Mouse (Mus musculus): ENCODE measurements at regions not wholly inside any gene's neighbourhood (a gene's known extent, or its start where the extent isn't known, plus 50 kb on each side); places are given as distances from the start of the nearest gene placed in this dataset.

DNA sequence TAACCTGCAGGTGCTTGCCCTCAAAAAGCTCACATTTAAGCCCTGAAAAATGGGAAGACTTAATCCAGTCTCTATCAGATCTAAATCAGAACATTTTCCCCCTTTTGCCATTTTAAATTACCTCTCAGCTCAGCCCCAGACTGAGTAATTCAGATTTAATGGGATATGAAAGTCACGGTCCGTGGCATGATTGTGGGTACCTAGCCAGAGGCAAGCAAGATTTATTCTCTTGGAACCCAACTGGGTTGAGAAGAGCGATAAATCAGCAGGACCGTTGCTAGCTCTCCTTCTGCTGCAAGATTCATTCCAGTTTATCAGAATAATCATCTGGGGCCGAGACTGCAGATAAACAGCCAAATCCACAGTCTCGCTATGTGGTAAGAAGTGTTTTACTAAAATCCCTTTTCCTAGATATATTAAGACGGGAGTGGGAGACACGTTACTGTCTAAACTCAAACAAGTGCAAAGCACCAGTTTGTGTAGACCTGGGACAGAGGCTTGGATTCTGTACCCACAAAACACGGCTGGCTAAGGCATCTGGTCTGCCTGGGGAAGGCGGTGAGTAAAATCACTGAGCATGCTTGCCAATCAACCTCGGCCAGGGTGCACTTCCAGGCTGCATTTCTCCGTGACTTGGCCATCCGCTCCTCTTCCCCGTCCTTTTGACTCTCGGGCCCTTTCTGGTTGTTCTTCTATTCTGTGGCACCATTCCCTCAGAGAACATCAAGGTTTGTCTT is 282.2 kb upstream of the Chd6 start:
- TF ChIP-seq RAD21 (IDR thresholded peaks at IDR 0.05; ENCODE audit: low read depth, low read length) (no peak), SMC3 (IDR thresholded peaks at IDR 0.05; ENCODE audit: low read depth, low read length) (no peak), MAZ (IDR thresholded peaks at IDR 0.05; ENCODE audit: low read depth, low read length) (no peak), CHD2 (IDR thresholded peaks at IDR 0.05; ENCODE audit: low read length) (no peak)

DNA sequence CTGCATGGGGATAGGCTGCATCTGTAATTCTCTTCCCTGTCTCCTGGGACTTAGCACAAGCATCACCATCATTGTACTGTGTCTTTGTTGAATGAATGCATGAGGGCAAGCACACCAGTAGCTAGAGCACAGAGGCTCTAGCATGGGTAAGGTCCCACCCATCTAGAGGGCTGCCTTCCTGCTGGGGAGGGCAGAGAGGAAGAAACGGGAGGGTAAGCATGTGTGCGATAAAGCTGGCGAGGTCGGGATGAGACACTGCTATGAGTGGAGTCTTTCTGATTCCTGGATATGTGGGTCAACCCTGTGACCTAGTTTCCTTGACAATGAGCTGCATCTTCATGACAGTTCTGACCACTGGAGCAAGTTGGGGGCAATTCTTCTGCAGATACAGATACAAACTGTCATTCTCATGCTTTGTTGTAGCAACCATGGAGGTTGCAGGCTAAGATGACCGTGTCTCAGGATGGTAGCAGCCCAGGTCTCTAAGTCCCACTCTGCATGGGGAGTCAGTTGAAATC is 280.5 kb upstream of the Chd6 start:
- H3K4me3 ChIP-seq (ENCODE audit: control insufficient read depth in 1 of 2, insufficient read depth in 1 of 2, low read depth in 2 of 2, low read length in 2 of 2) = no peak overlapping the region
- no peak overlapping the region for H3K27ac ChIP-seq (ENCODE audit: control insufficient read depth, low read depth, low read length)
- H3K27me3 ChIP-seq (ENCODE audit: control insufficient read depth in 1 of 2, insufficient read depth in 2 of 2, low read length in 2 of 2) = no peaks in the 10 kb centered on the region
- no peak overlapping the region for H3K9ac ChIP-seq (ENCODE audit: control insufficient read depth, low read depth, low read length, poor library complexity, severe bottlenecking)
- H3K36me3 ChIP-seq (ENCODE audit: control insufficient read depth in 1 of 2, insufficient read depth in 2 of 2, low read length in 2 of 2) = no peaks in the 10 kb centered on the region
- DNase-seq (ENCODE audit: low read depth, low spot score) = no peak
- H3K9me3 ChIP-seq (replicated peaks; ENCODE audit: insufficient read depth, low read length) = no peaks in the 10 kb centered on the region
- TF ChIP-seq ZNF384 (IDR thresholded peaks at IDR 0.05; ENCODE audit: low read depth, low read length) (no peak), RCOR1 (IDR thresholded peaks at IDR 0.05; ENCODE audit: low read depth, low read length) (no peak), POLR2A (IDR thresholded peaks at IDR 0.05; ENCODE audit: control insufficient read depth in 1 of 2, insufficient read depth in 1 of 2, low read depth in 1 of 2, low read length in 2 of 2, poor library complexity in 1 of 2) (no peak), JUND (IDR thresholded peaks at IDR 0.05; ENCODE audit: low read depth, low read length) (no peak), NRF1 (IDR thresholded peaks at IDR 0.05; ENCODE audit: insufficient read depth, low read depth, low read length, poor library complexity, severe bottlenecking) (no peak), HCFC1 (IDR thresholded peaks at IDR 0.05; ENCODE audit: low read depth, low read length) (no peak), MEF2A (IDR thresholded peaks at IDR 0.05; ENCODE audit: extremely low read depth, insufficient replicate concordance, low read depth, low read length, poor library complexity, severe bottlenecking) (no peak), POLR2AphosphoS2 (IDR thresholded peaks at IDR 0.05; ENCODE audit: low read length) (no peak), TAL1 (IDR thresholded peaks at IDR 0.05; ENCODE audit: low read length) (no peak), MAZ (IDR thresholded peaks at IDR 0.05; ENCODE audit: low read depth, low read length) (no peak), USF2 (IDR thresholded peaks at IDR 0.05; ENCODE audit: borderline replicate concordance in 1 of 2, insufficient read depth in 1 of 2, low read depth in 1 of 2, low read length in 2 of 2) (no peak), BHLHE40 (IDR thresholded peaks at IDR 0.05; ENCODE audit: borderline replicate concordance, low read depth, low read length) (no peak), GABPA (IDR thresholded peaks at IDR 0.05; ENCODE audit: low read depth, low read length) (no peak), UBTF (IDR thresholded peaks at IDR 0.05; ENCODE audit: borderline replicate concordance, insufficient read depth, low read depth, low read length) (no peak), TCF12 (IDR thresholded peaks at IDR 0.05; ENCODE audit: low read depth, low read length) (no peak), GATA1 (IDR thresholded peaks at IDR 0.05; ENCODE audit: low read depth, low read length) (no peak), ZC3H11A (IDR thresholded peaks at IDR 0.05; ENCODE audit: low read depth, low read length) (no peak)
- H3K4me1 ChIP-seq (ENCODE audit: control insufficient read depth in 1 of 2, insufficient read depth in 2 of 2, low read length in 2 of 2) = no peaks in the 10 kb centered on the region
- H3K79me2 ChIP-seq (ENCODE audit: control insufficient read depth, insufficient read depth, low read length, poor library complexity) = no peaks in the 10 kb centered on the region

More for the DNA sequence above, 282.2 kb upstream of the Chd6 start:
- no peaks in the 10 kb centered on the region for H3K27me3 ChIP-seq (ENCODE audit: control insufficient read depth in 1 of 2, insufficient read depth in 2 of 2, low read length in 2 of 2)
- DNase-seq (ENCODE audit: low read depth, low spot score) = no peak
- H3K4me1 ChIP-seq (ENCODE audit: control insufficient read depth in 1 of 2, insufficient read depth in 2 of 2, low read length in 2 of 2) = no peaks in the 10 kb centered on the region
- no peaks in the 10 kb centered on the region for H3K9me3 ChIP-seq (replicated peaks; ENCODE audit: insufficient read depth, low read length)
- H3K4me3 ChIP-seq (ENCODE audit: control insufficient read depth in 1 of 2, insufficient read depth in 1 of 2, low read depth in 2 of 2, low read length in 2 of 2) = no peak overlapping the region
- no peak overlapping the region for H3K9ac ChIP-seq (ENCODE audit: control insufficient read depth, low read depth, low read length, poor library complexity, severe bottlenecking)
- H3K79me2 ChIP-seq (ENCODE audit: control insufficient read depth, insufficient read depth, low read length, poor library complexity) = no peaks in the 10 kb centered on the region
- H3K27ac ChIP-seq (ENCODE audit: control insufficient read depth, low read depth, low read length) = no peak overlapping the region
- H3K36me3 ChIP-seq (ENCODE audit: control insufficient read depth in 1 of 2, insufficient read depth in 2 of 2, low read length in 2 of 2) = no peaks in the 10 kb centered on the region
